Mouse (Mus musculus) T-helper 17 cell (primary cell): ENCODE data around the gene Fam107b.

Source experiments
- in situ Hi-C, 2 experiments: fragments of 300-600 bp; cut with MboI, MseI; formaldehyde crosslinking; loops; 1 replicate in 1 of 2; 2 replicates in 1 of 2; pipeline ENCODE4 v1.15.1; 2025; ENCODE audit warnings: high pct_unique_total_duplicates in 2 of 2

Fam107b gene

DNA sequence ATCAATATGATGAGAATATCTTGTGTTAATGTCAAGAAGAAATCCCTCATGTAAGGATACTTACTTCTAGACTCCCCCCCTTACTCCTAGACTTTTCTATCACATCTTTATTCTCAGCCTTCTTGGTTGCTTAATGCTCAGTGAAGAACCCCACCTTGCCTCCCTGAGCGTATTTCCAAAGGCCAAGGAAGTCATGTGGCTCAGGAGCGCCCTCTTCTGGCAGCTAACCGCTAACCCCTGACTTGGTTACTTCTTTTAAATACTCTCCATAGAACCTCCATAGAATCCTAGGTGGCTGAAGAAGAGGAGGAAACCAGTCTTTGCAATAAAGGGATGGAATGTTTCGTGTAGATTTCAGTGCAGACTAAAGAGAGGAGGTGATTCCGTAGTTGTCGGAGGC, 199.0 kb downstream of the Fam107b start:
- in situ Hi-C loops = no loop called here

DNA sequence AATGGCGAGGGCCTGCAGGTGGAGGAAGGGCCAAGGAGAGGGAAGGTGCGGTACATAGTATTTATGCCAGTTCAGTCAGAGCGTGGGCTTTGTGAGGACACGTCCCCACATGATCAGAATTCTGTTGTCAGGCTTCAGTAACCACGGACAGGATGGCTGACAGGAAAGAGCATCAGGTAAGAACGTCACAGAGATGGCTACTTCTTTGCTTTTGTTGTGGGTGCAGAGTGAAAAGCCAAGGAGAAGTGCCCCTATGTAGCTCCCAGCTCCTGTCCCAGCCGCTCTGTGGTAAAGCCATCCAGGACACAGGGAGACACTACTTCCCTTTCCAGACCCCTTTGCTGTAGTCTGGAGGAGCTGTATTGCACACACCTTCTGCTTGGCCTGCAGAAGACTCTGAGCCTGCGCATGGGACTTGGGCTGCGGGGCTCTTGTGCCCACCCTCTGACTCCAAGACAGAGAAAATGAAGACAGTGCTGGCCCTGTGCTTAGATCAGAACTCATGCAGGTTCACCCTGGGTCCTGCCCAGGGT, 199.6 kb downstream of the Fam107b start:
- in situ Hi-C loops = loop anchor here in 1 of 2 experiments (5.0 kb wide), 1 partner anchor 223 kb away; no protein-coding TSS in a partner anchor

DNA sequence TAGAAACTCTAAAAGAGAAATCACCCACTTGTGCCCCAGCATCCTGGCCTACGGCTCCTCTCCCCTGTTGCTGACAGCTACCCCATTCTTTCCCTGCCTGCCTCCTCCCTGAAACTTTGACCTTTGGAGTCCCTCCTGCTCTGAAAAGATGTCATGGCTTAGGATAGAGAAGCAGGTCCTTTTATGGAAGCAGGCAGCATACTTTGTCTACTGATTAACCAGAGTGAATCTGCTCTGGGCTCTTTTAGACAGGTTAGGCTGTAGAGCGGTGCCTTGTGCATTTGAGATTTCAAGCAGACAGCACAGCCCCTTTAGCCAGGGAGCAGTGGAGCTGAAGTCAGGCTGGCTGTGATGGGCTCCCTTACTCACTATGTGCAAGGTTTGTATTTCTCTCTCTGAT, 200.1 kb downstream of the Fam107b start:
- in situ Hi-C loops = loop anchor here in 1 of 2 experiments (5.0 kb wide), 1 partner anchor 223 kb away; no protein-coding TSS in a partner anchor

- in situ Hi-C loops = loop anchor here in 1 of 2 experiments (5.0 kb wide), 1 partner anchor 224 kb away; no protein-coding TSS in a partner anchor
These were observed 201.2 kb downstream of the Fam107b start for GRCm38 (mm10) chr2:3771483-3771882.

DNA sequence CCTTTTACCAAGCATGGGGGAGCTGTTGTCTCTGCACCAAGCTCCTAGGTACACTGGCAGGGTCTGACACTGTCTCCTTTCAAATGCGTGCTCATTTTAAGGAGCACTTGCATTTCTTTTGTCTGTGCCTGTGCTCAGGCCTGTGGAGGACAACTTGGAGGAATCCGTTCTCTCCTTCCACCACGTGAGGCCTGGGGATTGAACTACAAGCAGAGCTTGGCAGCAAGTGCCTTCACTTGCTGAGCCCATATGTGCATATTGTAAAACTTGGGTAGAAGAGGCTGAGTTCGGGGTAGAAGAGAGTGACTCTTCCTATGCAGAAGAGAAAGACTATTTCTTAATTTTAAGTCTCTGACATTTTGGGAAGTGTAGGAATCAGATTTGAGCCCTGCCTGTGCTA, 202.8 kb downstream of the Fam107b start:
- in situ Hi-C loops = loop anchor here in 1 of 2 experiments (5.0 kb wide), 1 partner anchor 226 kb away; no protein-coding TSS in a partner anchor

GRCm38 (mm10) chr2:3775569-3775968, 205.3 kb downstream of the Fam107b start:
- in situ Hi-C loops = no loop called here

DNA sequence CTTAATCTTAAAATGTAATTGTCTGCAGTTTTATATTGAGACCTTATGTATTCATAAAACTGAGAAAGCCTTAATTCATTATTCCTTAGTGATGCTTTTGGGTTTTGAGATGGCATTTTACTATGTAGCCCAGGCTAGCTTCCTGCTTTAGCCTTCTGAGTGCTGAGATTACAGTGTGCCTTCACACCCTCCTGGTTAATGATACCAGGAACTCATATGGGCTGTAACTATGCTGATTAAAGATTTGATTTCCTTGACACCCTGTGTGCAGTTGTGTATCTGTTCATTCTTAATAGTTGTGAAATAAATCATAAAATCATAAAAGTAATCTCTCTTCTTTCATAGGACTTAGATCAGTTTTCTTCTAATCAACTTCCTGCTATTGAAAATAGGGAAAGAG, 205.8 kb downstream of the Fam107b start:
- in situ Hi-C loops = no loop called here

GRCm38 (mm10) chr2:3777696-3778095, 207.4 kb downstream of the Fam107b start:
- in situ Hi-C loops = no loop called here

DNA sequence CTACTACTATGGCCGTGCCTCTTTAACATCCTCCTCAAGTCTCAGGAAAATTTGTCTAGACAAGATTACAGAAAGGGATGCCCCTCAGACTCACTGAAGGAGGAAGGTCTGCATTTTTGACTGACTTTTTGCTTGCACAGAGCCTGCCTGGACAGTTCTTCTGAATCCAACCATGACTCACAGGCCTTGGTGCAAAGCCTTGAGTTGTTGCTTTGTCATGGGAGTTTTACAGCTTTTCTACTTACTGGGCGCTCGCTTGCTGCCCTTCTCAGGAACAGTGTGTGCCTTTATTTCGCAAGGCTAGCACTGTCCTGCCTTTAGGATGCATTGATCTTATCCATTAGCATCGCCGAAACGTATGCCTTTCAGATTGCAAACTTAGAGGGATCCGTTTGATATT, 215.3 kb downstream of the Fam107b start:
- in situ Hi-C loops = no loop called here

DNA sequence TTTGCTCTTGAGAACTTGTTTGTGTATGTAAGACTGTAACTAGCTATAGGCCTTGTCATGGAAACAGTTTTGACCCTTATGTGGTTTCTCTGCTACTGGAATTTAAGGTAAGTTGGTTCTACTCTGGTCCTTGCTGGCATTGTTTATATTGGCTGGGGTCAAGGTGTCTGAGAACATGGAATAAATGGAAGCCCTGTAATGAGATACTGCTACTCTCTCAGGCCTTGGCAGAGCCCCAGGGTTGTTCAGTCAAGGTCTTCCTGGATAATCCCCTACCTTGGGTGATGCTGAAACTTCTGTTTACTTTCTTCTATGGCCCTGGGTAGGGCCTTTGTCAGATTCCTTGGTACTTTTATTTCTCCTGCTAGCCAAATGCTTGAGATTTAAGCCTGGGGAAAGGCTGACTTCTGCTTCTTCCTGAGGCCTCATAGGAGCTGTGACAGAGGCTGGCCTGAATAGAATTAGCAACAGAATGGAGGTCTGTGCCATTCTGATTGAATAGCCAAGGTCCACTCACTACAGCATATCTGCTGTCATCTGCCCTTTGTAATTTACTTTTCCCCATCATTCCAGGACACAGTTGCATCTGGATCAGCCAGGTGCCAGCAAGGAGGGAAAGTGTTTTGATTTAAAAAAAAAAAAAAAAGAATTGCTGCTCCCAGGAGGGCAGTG, 217.6 kb downstream of the Fam107b start:
- in situ Hi-C loops = no loop called here

GRCm38 (mm10) chr2:3788424-3788786, 218.1 kb downstream of the Fam107b start:
- in situ Hi-C loops = no loop called here

DNA sequence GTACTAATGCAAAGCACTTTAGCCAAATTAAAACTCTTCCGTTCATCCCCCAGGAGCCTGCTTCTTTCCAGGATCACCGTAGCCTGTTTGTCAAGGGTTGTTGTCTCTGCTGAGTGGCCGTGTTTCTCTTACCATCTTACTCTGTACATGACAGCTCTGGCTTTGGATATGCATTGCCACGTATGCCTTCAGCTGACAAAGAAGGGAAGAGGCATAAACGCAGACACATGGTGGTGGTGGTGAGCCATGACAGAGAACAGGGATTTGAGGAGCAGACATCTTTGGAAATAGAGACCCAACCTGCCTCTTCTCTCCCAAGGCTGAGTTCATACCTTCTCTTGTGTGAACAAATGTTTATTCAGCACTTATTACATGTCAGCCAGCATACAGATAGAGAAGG, 226.3 kb downstream of the Fam107b start:
- in situ Hi-C loops = no loop called here

- in situ Hi-C loops = loop anchor here (10.0 to 25.0 kb wide), 2 partner anchors 455 to 687 kb away; no protein-coding TSS in a partner anchor
These were observed 229.7 kb downstream of the Fam107b start for GRCm38 (mm10) chr2:3799767-3800554.

DNA sequence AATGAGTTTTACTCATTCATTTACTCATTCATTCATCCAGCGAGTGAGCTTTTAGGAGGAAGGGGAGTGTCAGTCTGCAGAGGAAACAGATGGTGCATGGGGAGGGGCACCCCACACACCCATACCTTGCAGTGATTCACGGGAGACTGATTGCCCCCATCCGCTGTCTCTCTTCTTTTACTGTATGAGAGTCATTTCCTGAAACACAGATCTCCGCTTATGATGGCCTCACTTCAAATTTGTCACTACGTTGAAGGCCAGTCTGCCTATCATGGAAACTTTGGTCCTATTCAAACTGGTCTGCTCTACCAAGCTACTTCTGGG, 230.2 kb downstream of the Fam107b start:
- in situ Hi-C loops = loop anchor here (10.0 to 25.0 kb wide), 2 partner anchors 456 to 687 kb away; no protein-coding TSS in a partner anchor

DNA sequence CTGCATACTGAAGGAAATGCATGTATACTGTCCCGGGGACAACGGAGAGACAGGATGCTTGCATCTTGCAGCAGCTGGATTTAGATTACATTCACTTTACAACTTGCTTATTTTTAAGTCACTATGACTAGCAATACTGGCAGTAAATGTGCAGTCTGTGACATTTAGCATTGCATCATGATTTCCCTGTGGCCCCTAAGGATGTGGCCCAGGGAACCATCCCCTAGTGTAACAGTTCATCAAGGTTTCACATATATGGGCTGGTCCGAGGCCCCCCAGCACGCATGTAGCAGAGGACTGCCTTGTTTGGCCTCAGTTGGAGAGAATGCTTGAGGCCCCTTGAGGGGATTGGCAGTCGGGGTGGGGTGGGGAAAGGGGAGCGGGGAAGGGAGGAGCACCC, 235.5 kb downstream of the Fam107b start:
- in situ Hi-C loops = loop anchor here (10.0 to 25.0 kb wide), 2 partner anchors 461 to 682 kb away; no protein-coding TSS in a partner anchor

GRCm38 (mm10) chr2:3810321-3810720, 240.0 kb downstream of the Fam107b start:
- in situ Hi-C loops = loop anchor here (5.0 to 25.0 kb wide), 2 partner anchors 677 kb away; no protein-coding TSS in a partner anchor

- in situ Hi-C loops = loop anchor here in 1 of 2 experiments (25.0 kb wide), 1 partner anchor 671 kb away; no protein-coding TSS in a partner anchor
These were observed 245.9 kb downstream of the Fam107b start for GRCm38 (mm10) chr2:3816142-3816609.

DNA sequence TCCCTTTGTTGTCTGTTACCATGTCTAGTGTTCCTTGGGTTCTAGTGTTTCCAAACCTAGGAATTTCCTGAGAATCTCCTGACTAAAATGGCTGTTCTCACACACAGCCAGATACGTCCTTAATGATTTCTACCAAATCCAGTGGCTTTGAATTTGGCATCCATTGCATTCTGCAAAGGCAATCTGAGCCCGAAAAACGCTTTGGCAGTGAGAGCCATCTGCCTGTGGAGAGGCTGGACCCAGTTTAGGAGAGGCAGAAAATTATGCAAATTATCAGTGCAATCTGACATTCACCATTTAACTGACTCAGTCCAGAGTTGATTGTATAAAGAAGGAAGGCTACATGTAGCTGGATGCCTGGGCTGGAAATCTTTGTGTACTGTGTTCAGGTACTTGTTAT, 247.3 kb downstream of the Fam107b start:
- in situ Hi-C loops = loop anchor here in 1 of 2 experiments (25.0 kb wide), 1 partner anchor 670 kb away; no protein-coding TSS in a partner anchor

DNA sequence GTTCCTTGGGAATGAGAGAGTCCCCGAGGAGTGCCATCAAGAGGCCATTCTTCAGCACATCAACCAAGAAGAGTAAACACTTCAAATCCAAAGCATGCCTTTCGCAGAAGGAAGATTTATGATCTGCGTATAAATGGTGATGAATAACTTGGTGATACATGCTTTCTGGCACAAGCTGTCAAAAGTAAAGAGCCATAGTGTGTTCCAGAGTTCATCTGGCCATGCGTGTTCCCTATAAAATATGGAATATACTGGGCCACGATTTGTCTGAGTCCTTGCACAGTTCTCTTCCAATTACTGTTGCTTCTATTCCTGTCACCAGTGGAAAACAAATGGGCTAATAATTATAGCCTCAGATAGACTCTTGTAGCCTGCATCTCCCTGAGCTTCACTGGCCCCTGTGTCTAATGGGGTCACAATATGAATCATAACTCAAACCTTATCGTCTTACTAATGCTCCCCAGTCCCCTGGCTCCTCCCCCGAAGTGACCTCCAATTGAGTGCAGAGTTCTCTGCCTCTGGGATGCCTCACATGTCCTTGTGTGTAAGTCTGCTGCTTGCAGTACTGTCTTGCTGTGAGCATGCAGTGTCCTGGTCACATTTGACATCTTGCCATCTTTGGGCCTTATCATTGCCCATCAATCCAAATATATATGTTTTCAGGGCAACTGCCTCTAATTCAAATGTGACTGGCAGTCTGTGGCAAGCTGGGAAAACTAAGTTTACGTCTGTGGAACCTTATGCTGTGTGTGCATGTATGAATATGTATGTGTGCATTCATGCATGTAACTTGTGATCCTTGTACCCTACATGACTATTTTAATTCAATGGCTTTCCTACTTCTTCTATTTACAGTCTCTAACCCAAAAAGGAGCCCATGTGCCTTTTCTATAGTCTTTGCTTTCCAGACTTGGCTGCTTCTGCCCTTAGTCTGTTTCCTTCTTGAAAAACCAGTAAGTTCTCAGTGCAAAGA, 252.5 kb downstream of the Fam107b start:
- in situ Hi-C loops = loop anchor here in 1 of 2 experiments (25.0 kb wide), 1 partner anchor 665 kb away; no protein-coding TSS in a partner anchor
